Comparison of ENCODE assay signal across 12 mouse cellular contexts in genomic region chr11:67602711-67603369, GRCm38 (mm10).
DNase-seq lines count a peak whose midpoint lies in the region; ATAC-seq and TF ChIP-seq lines count a peak whose summit lies in the region.
"Had no signal": no experiment of that assay in that cellular context is flagged by ENCODE, and none has a peak within 500 bp of the region (broad histone marks: within the 10 kb centered on the region; RNA-seq: fewer than 3 reads in every experiment).

No protein-coding gene starts in this region.

- no peaks in the 10 kb centered on the region for H3K27me3 ChIP-seq in forebrain, postnatal 0 days (ENCODE audit: insufficient read depth, low read length)
- no peaks in the 10 kb centered on the region for H3K27me3 ChIP-seq in midbrain, embryonic 11.5 days (ENCODE audit: control insufficient read depth, insufficient read depth, low read length)
- no peaks in the 10 kb centered on the region for H3K27me3 ChIP-seq in heart, embryonic 11.5 days (ENCODE audit: control insufficient read depth, insufficient read depth, low read length)
- H3K27me3 ChIP-seq in thymus, adult 2 months (ENCODE audit: control insufficient read depth, insufficient read depth, low read length) = no peaks in the 10 kb centered on the region
- H3K27me3 ChIP-seq: heart, embryonic 12.5 days had no signal

- TF ChIP-seq CTCF in forebrain, postnatal 0 days (IDR thresholded peaks at IDR 0.05; ENCODE audit: low read depth) = no peak
- no peak for TF ChIP-seq CTCF in thymus, adult 2 months (IDR thresholded peaks at IDR 0.05; ENCODE audit: borderline replicate concordance, control insufficient read depth, extremely low read depth, insufficient read depth, low read length, poor library complexity)

- no peak overlapping the region for H3K4me3 ChIP-seq in forebrain, postnatal 0 days (ENCODE audit: low read depth, low read length)
- no peak overlapping the region for H3K4me3 ChIP-seq in midbrain, embryonic 11.5 days (ENCODE audit: low read depth, low read length)
- H3K4me3 ChIP-seq in heart, embryonic 11.5 days (ENCODE audit: low read depth, low read length) = no peak overlapping the region
- H3K4me3 ChIP-seq in thymus, adult 2 months (ENCODE audit: control insufficient read depth, insufficient read depth, low read length) = no peak overlapping the region
- H3K4me3 ChIP-seq: heart, embryonic 12.5 days had no signal

- H3K9me3 ChIP-seq in forebrain, postnatal 0 days (ENCODE audit: low read length) = no peaks in the 10 kb centered on the region
- H3K9me3 ChIP-seq in midbrain, embryonic 11.5 days (ENCODE audit: control insufficient read depth, low read length) = no peaks in the 10 kb centered on the region
- H3K9me3 ChIP-seq in heart, embryonic 11.5 days (replicated peaks; ENCODE audit: control insufficient read depth, low read length) = no peaks in the 10 kb centered on the region
- H3K9me3 ChIP-seq: heart, embryonic 12.5 days had no signal

- WGBS in forebrain, postnatal 0 days = 20% methylated on average over 12 of the region's 12 CpGs
- WGBS in midbrain, embryonic 11.5 days = 49% methylated on average over 12 of the region's 12 CpGs
- 59% methylated on average over 12 of the region's 12 CpGs for WGBS in heart, embryonic 11.5 days (ENCODE audit: insufficient replicate concordance)
- WGBS in thymus, adult 2 months = 96% methylated on average over 12 of the region's 12 CpGs

- H3K36me3 ChIP-seq in forebrain, postnatal 0 days (ENCODE audit: insufficient read depth) = peaks cover 9% of the 10 kb centered on the region
- H3K36me3 ChIP-seq in midbrain, embryonic 11.5 days (ENCODE audit: control insufficient read depth, insufficient read depth, low read length) = no peaks in the 10 kb centered on the region
- H3K36me3 ChIP-seq in heart, embryonic 11.5 days (ENCODE audit: control insufficient read depth, insufficient read depth, low read length) = no peaks in the 10 kb centered on the region
- H3K36me3 ChIP-seq in thymus, adult 2 months (ENCODE audit: control insufficient read depth, insufficient read depth, low read length) = no peaks in the 10 kb centered on the region
- H3K36me3 ChIP-seq: heart, embryonic 12.5 days had no signal

- H3K4me1 ChIP-seq in forebrain, postnatal 0 days (ENCODE audit: insufficient read depth) = peaks cover 29% of the 10 kb centered on the region
- peaks cover 5% of the 10 kb centered on the region for H3K4me1 ChIP-seq in midbrain, embryonic 11.5 days (ENCODE audit: control insufficient read depth, insufficient read depth, low read length)
- no peaks in the 10 kb centered on the region for H3K4me1 ChIP-seq in heart, embryonic 11.5 days (ENCODE audit: control insufficient read depth, insufficient read depth, low read length)
- no peaks in the 10 kb centered on the region for H3K4me1 ChIP-seq in thymus, adult 2 months (replicated peaks; ENCODE audit: control insufficient read depth, insufficient read depth, low read length)
- H3K4me1 ChIP-seq: heart, embryonic 12.5 days had no signal

- DNase-seq in left cerebral cortex, postnatal 4 days = peak; percentile 74
- DNase-seq in left cerebral cortex, postnatal 36 days (ENCODE audit: low spot score in 2 of 2) = no peak
- no peak for DNase-seq in forebrain, postnatal 0 days
- DNase-seq in midbrain, embryonic 11.5 days (ENCODE audit: low spot score, missing footprints) = peak; percentile 82
- DNase-seq in urinary bladder, postnatal 14 days (ENCODE audit: low spot score) = no peak
- no peak for DNase-seq in adrenal gland, adult 8-10 months
- DNase-seq in thymus, adult 2 months = no peak
- DNase-seq: lung, postnatal 4 days; thymus, postnatal 25 days had no signal

- H3K4me2 ChIP-seq in forebrain, postnatal 0 days (ENCODE audit: low read depth) = 0 out of 2 replicates have a peak overlapping the region, but pooled peaks have one; percentile 13
- H3K4me2 ChIP-seq in midbrain, embryonic 11.5 days = no peak overlapping the region
- no peak overlapping the region for H3K4me2 ChIP-seq in heart, embryonic 11.5 days
- H3K4me2 ChIP-seq: heart, embryonic 12.5 days had no signal

- no peak for TF ChIP-seq POLR2A in thymus, adult 2 months (IDR thresholded peaks at IDR 0.05; ENCODE audit: control insufficient read depth, extremely low read depth, insufficient read depth, low read length, poor library complexity)

- H3K9ac ChIP-seq in forebrain, postnatal 0 days = no peak overlapping the region; the same call in 1 of the 2 replicates
- no peak overlapping the region for H3K9ac ChIP-seq in midbrain, embryonic 11.5 days (ENCODE audit: low read length)
- H3K9ac ChIP-seq in heart, embryonic 11.5 days (ENCODE audit: low read depth, low read length) = no peak overlapping the region
- H3K9ac ChIP-seq: heart, embryonic 12.5 days; liver, embryonic 14.5 days had no signal

- peak; percentile 74 for ATAC-seq in forebrain, postnatal 0 days
- no peak for ATAC-seq in midbrain, embryonic 11.5 days (ENCODE audit: low FRiP score)
- ATAC-seq in heart, embryonic 11.5 days (replicated peaks; ENCODE audit: insufficient number of reproducible peaks, low FRiP score, low TSS enrichment) = no peak

- intact Hi-C loops in left cerebral cortex, postnatal 4 days (cut with DNase I) = no loop called here
- intact Hi-C loops in left cerebral cortex, postnatal 36 days (cut with DNase I) = loop anchor here (5.0 kb wide), 1 partner anchor 146 kb away; the partner anchor contains the start of gene Gas7

- H3K27ac ChIP-seq in forebrain, postnatal 0 days (ENCODE audit: low read depth, low read length) = peak overlapping the region; percentile 66
- peak overlapping the region; percentile 35; the same call in 1 of the 2 replicates for H3K27ac ChIP-seq in midbrain, embryonic 11.5 days (ENCODE audit: low read depth, low read length)
- no peak overlapping the region for H3K27ac ChIP-seq in heart, embryonic 11.5 days (ENCODE audit: low read depth, low read length)
- no peak overlapping the region for H3K27ac ChIP-seq in thymus, adult 2 months (ENCODE audit: control insufficient read depth, insufficient read depth, low read length)
- H3K27ac ChIP-seq: liver, embryonic 14.5 days had no signal

Comparison
In these comparisons a context has a peak if more than half of its experiments do, and no peak if none do; other contexts are left out.
1. DNase-seq: peak in left cerebral cortex, postnatal 4 days (single experiment) and midbrain, embryonic 11.5 days (single experiment); none in left cerebral cortex, postnatal 36 days (0 of 2), forebrain, postnatal 0 days (single experiment), urinary bladder, postnatal 14 days (single experiment), adrenal gland, adult 8-10 months (single experiment) and thymus, adult 2 months (single experiment).
2. H3K27ac ChIP-seq: peak in forebrain, postnatal 0 days (single experiment) and midbrain, embryonic 11.5 days (single experiment); none in heart, embryonic 11.5 days (single experiment) and thymus, adult 2 months (single experiment).